Mouse (Mus musculus): Measurements from ENCODE around the gene Acaa1b. TPM values are rescaled to one million over a fixed set of nuclear protein-coding genes. Genes with fewer than 3 reads are reported as not detected.

The Acaa1b gene
- total RNA-seq, 2 experiments from 2014 or later: 1.3 to 1.9 TPM

Other genes starting within 250 kb of the Acaa1b start
- 10 to 100 TPM; 31.9 to 38.7 TPM for gene Ctdspl, start 230.6 kb downstream of the Acaa1b start, total RNA-seq (2021)
- 1 to 10 TPM; 3.3 to 6.0 TPM for gene Vill, start 104.3 kb downstream of the Acaa1b start, total RNA-seq (2021)
- 10 to 100 TPM in 1 of 2 experiments, 1 to 10 TPM in 1; 9.7 to 10.8 TPM for gene Plcd1, start 63.6 kb downstream of the Acaa1b start, total RNA-seq (2021)
- 1 to 10 TPM; 2.5 to 4.4 TPM for gene Dlec1, start 54.6 kb downstream of the Acaa1b start, total RNA-seq (2021)
- not detected for gene Gm47289, start 2.1 kb upstream of the Acaa1b start, total RNA-seq (2021)
- gene Slc22a13, start 52.0 kb upstream of the Acaa1b start, total RNA-seq (2021): not detected
- 10 to 100 TPM; 28.0 to 31.4 TPM for gene Oxsr1, start 165.3 kb upstream of the Acaa1b start, total RNA-seq (2021)
- gene Acaa1a, start 182.6 kb upstream of the Acaa1b start, total RNA-seq (2021): 10 to 100 TPM; 71.4 to 72.6 TPM
- gene Myd88, start 184.3 kb upstream of the Acaa1b start, total RNA-seq (2021): 1 to 10 TPM; 5.4 to 7.3 TPM
- 1 to 10 TPM; 3.3 to 3.8 TPM for gene Xylb, start 200.3 kb upstream of the Acaa1b start, total RNA-seq (2021)
- gene Slc22a14, start 208.5 kb upstream of the Acaa1b start, total RNA-seq (2021): not detected
- gene Acvr2b, start 245.0 kb upstream of the Acaa1b start, total RNA-seq (2021): 10 to 100 TPM; 14.9 to 17.7 TPM

All from left cerebral cortex, postnatal 25 days (tissue).